In the genomic region with DNA sequence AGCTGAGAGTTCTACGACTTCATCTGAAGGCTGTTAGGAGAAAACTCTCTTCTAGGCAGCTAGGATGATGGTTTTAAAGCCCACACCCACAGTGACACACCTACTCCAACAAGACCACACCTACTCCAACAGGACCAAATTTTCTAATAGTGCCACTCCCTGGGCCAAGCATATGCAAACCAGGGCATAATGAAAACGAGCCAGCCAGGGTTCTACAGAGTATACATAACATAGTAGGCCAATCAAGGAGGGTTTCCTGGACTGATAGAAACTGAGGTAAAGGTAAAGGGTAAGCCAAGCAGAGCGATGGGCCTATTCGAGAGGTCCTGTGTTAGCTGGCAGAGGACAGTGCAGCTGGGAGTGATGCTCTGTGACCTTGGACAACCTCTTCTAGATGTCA, we compare ENCODE assay signal across 22 mouse cellular contexts. TPM values are rescaled to one million over a fixed set of nuclear protein-coding genes. Genes with fewer than 3 reads are reported as not detected.
DNase-seq lines count a peak whose midpoint lies in the region; ATAC-seq lines count a peak whose summit lies in the region.
"Had no signal": no experiment of that assay in that cellular context is flagged by ENCODE, and none has a peak within 500 bp of the region (broad histone marks: within the 10 kb centered on the region; RNA-seq: fewer than 3 reads in every experiment).

No protein-coding gene starts in this region.

- no peak for ATAC-seq in midbrain, embryonic 14.5 days (ENCODE audit: low FRiP score, low TSS enrichment)
- ATAC-seq: CD4-positive, CD25-positive, alpha-beta regulatory T cell, adult 4 months; forebrain, embryonic 13.5 days; forebrain, embryonic 15.5 days; forebrain, postnatal 0 days had no signal

- intact Hi-C loops in heart, postnatal 36 days (cut with DNase I) = no loop called here

- H3K36me3 ChIP-seq in midbrain, embryonic 14.5 days (ENCODE audit: control insufficient read depth, insufficient read depth, low read length) = no peaks in the 10 kb centered on the region
- H3K36me3 ChIP-seq: embryonic facial prominence, embryonic 12.5 days; forebrain, embryonic 15.5 days had no signal

- H3K27me3 ChIP-seq in midbrain, embryonic 14.5 days (ENCODE audit: control insufficient read depth, insufficient read depth, low read length) = peaks cover 7% of the 10 kb centered on the region
- H3K27me3 ChIP-seq: CH12.LX; embryonic facial prominence, embryonic 12.5 days; forebrain, embryonic 15.5 days had no signal

- H3K4me2 ChIP-seq in midbrain, embryonic 14.5 days (ENCODE audit: low read length) = no peak overlapping the region
- H3K4me2 ChIP-seq: forebrain, embryonic 15.5 days had no signal

- no peak overlapping the region for H3K4me3 ChIP-seq in midbrain, embryonic 14.5 days (replicated peaks; ENCODE audit: low read depth, low read length)
- H3K4me3 ChIP-seq: embryonic facial prominence, embryonic 10.5 days; embryonic facial prominence, embryonic 12.5 days; forebrain, embryonic 13.5 days; forebrain, embryonic 15.5 days had no signal

- H3K4me1 ChIP-seq in midbrain, embryonic 14.5 days (ENCODE audit: control insufficient read depth, insufficient read depth, low read length) = peaks cover 7% of the 10 kb centered on the region; the same call in 1 of the 2 replicates

- DNase-seq in heart, adult 11 months = peak; percentile 83
- DNase-seq in heart, postnatal 36 days = no peak
- peak; percentile 64 for DNase-seq in ES-CJ7 (ENCODE audit: low read depth, low spot score)
- DNase-seq in ZHBTc4 (ENCODE audit: low read depth, low spot score) = peak; percentile 59
- no peak for DNase-seq in midbrain, embryonic 14.5 days
- no peak for DNase-seq in urinary bladder, postnatal 4 days (ENCODE audit: low spot score in 2 of 2)
- DNase-seq: adrenal gland, adult 2 months; adrenal gland, postnatal 10 days; adrenal gland, postnatal 25 days; B cell, adult 2 months; cerebellum, adult 11 months; cerebellum, adult 18-20 months; cerebellum, adult 8-10 months; cerebellum, adult 9-11 months; cerebellum, postnatal 14 days; forebrain, postnatal 0 days had no signal

- H3K27ac ChIP-seq in midbrain, embryonic 14.5 days (replicated peaks; ENCODE audit: low read depth, low read length) = no peak overlapping the region
- H3K27ac ChIP-seq: embryonic facial prominence, embryonic 12.5 days; forebrain, embryonic 13.5 days; forebrain, embryonic 15.5 days had no signal

- no peak overlapping the region for H3K9ac ChIP-seq in midbrain, embryonic 14.5 days (replicated peaks; ENCODE audit: low read length)
- H3K9ac ChIP-seq: embryonic facial prominence, embryonic 12.5 days; forebrain, embryonic 13.5 days; forebrain, embryonic 15.5 days; forebrain, postnatal 0 days had no signal

- WGBS in midbrain, embryonic 14.5 days = 94% methylated on average over 4 of the region's 4 CpGs

- H3K9me3 ChIP-seq in midbrain, embryonic 14.5 days (ENCODE audit: control insufficient read depth, low read length) = no peaks in the 10 kb centered on the region
- H3K9me3 ChIP-seq: embryonic facial prominence, embryonic 10.5 days; embryonic facial prominence, embryonic 12.5 days; forebrain, embryonic 13.5 days; forebrain, embryonic 15.5 days had no signal

RNA-seq across cellular contexts. Expression of a gene that starts 1.4 kb away (rescaled TPM):
- 10 to 100 TPM; 21.5 to 23.6 TPM for total RNA-seq in heart, postnatal 36 days (2021)
- 20.4 and 42.8 TPM in 2 replicates for polyA plus RNA-seq in midbrain, embryonic 14.5 days (2014; fragmentation: Nextera tagmentation; extraction: Ambion mirVana)

Comparison
In these comparisons a context has a peak if more than half of its experiments do, and no peak if none do; other contexts are left out.
1. DNase-seq: peak in heart, adult 11 months (single experiment), ES-CJ7 (single experiment) and ZHBTc4 (single experiment); none in heart, postnatal 36 days (0 of 2), midbrain, embryonic 14.5 days (single experiment) and urinary bladder, postnatal 4 days (0 of 2).